Mouse (Mus musculus): ENCODE data around the gene Grb2.
A peak's percentile ranks its signal among the peaks of the same experiment; 100 is the strongest.

Grb2 gene

DNA sequence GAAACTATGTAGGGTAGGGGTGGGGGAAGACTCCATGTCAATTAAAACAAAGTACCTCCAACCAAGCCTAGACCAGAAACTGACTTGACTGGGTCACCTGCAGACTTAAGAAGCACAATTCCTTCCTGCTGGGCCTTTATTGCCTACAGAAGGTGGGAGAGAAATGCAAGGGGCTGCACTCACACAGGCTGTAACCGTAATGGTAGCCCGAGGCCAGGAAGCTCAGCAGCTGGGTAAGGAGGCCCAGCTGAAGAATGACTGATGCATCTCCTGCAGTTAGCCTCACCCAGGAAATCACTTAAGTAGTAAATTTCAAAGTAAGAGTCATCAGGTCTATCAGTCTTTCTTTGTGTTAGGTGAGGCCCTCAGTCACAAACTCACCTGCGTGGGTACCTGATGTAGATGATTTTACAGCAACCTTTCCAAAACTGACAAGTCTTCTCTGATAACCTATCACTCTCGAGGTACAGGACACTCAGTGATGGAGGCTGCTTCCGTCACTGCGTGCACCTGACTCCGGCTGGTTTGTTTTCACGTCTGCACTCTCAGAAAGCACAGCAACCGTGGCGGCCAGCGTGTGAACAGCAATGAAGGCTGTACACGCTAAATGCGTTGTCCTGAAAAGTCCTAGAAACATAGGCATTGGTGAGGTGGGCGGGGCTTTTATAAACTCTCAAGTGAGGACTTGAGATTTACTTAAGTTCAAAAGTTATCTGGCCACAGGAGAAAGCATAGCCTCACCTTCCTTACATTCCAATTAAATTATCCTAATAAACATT is 19.1 kb downstream of the Grb2 start:
- DNase-seq (ENCODE audit: low spot score in 2 of 2) = no peak

DNA sequence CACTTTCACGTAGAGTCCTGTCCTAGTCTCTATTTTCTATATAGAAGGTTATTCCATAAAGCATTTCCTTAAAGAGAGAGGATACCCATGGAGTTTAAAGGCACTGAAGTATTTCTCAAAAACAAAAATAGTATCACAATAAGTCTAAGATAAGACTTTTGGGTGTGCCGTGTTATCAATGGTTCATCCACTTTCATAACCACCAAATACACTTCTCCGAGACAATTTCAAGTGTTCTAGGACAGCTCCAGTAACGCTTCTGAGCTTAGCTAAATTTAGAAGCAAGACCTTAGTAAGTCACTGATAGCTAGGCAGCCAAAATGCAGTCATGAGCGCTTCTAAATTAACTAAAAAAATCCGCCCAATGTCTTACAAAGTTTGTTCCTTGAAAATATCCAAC is 22.0 kb downstream of the Grb2 start:
- no peak for DNase-seq (ENCODE audit: low spot score in 2 of 2)

DNA sequence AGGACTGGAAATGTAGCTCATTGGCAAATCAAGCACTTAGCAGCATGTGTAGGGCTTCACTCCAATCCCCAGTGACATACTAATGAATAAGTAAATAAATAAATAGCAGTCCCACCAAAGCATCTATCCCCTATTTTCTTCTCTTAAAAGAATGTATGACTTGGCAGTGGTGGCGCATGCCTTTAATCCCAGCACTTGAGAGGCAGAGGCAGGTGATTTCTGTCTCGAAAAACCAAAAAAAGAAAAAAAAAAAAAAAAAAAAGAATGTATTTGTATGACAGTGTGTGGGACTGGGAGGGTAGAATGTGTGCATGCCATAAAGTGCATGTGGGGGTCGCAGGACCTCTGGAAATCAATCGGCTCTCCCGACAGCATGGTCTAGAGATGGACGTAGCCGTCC is 22.4 kb downstream of the Grb2 start:
- no peak for DNase-seq (ENCODE audit: low spot score in 2 of 2)

DNA sequence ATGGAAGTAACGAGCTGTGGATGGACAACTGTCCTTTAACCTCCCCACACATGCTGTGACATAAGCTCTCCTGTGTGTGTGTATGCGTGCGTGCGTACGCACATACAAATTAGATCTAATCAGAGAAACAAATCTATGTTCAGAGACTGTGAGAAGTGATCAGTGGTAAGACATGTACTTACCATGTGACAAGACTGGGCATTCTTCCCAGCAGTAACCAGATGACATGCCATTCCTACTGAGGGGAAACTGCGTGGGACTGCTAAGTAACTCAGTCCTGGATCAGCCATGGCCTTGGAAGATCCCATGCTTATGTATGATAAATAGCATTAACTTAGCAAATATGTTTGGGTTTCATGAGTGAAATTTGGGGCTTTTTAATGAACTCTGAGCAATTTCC is 23.5 kb downstream of the Grb2 start:
- no peak for DNase-seq (ENCODE audit: low spot score in 2 of 2)

GRCm38 (mm10) chr11:115683326-115683725 is 25.1 kb downstream of the Grb2 start:
- DNase-seq (ENCODE audit: low spot score in 2 of 2) = no peak

- no peak for DNase-seq (ENCODE audit: low spot score in 2 of 2)
Measured at GRCm38 (mm10) chr11:115682411-115682810, 26.0 kb downstream of the Grb2 start.

DNA sequence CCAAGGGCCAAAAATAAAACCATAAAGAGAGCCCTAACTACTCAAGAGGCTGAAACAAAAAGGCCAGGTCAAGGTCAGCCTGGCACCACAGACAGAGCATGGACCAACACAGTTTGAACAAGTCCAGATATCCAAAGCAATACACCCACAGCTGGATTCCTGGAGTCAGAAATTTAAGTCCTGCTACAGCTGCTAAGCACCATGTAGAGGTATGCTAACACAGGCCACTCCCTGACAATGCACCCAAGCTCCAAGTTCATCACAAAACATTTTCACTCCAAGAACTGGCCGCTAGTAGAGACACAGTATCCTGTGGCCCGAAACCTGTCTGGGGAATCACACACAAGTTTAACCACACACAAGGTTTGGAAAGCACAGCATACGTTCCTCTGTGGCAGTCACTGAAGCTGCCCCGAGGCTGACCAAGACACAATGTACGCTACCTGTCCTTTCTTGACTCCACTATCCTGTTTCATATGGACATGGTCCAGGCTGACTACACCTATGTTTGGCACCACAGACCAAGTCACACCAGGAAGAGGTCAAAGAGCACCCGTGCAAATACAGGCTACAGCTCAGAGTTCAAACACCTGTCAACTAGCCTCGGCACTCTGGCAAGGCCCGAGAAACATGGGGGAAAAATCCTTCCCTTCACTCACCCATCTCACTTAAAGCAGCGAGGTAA is 28.7 kb downstream of the Grb2 start:
- no peak for DNase-seq (ENCODE audit: low spot score in 2 of 2)

- no peak for DNase-seq (ENCODE audit: low spot score in 2 of 2)
Measured at GRCm38 (mm10) chr11:115678861-115679260, 29.5 kb downstream of the Grb2 start.

DNA sequence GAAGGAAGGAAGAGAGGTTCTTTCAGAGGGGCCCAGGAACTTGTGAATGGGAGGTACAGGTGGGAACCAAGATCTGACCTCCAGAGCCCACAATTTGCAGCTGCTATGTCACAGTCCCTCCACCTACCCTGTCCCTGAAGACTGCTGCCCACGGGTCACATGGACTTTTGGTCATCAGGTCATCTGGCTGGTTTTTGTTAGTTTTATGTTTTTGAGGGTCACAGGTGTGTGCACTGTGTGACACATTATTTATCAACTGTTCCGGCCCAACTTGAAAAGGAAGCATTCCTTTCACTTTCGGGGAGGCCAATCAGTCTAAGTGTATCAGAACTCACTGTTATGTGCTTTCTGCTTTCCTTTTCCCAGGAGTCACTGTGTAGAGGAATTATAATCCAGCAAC is 30.9 kb downstream of the Grb2 start:
- no peak for DNase-seq (ENCODE audit: low spot score in 2 of 2)

DNA sequence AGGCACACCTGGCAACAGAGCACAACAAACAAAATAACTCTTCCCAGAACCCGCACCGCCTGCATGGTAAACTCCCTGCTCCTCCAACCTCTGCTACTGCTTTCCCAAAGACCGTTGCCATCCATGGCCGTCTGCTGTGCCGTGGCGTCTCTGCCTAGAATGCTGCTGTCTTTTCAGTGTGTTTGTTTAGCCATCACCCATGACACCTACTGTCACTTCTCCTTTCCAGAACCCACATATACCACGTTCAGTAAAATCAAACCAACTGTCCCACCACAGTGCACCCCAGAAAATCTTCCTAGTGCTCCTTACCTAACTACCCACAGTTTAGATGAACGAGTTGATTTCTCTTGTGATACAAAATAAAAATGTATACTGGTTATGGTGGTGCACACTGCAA is 31.7 kb downstream of the Grb2 start:
- DNase-seq (ENCODE audit: low spot score in 2 of 2) = peak in 1 of 2 experiments; percentile 24

GRCm38 (mm10) chr11:115674235-115674865 is 34.0 kb downstream of the Grb2 start:
- no peak for DNase-seq (ENCODE audit: low spot score in 2 of 2)

GRCm38 (mm10) chr11:115673471-115674234 is 34.7 kb downstream of the Grb2 start:
- no peak for DNase-seq (ENCODE audit: low spot score in 2 of 2)

DNA sequence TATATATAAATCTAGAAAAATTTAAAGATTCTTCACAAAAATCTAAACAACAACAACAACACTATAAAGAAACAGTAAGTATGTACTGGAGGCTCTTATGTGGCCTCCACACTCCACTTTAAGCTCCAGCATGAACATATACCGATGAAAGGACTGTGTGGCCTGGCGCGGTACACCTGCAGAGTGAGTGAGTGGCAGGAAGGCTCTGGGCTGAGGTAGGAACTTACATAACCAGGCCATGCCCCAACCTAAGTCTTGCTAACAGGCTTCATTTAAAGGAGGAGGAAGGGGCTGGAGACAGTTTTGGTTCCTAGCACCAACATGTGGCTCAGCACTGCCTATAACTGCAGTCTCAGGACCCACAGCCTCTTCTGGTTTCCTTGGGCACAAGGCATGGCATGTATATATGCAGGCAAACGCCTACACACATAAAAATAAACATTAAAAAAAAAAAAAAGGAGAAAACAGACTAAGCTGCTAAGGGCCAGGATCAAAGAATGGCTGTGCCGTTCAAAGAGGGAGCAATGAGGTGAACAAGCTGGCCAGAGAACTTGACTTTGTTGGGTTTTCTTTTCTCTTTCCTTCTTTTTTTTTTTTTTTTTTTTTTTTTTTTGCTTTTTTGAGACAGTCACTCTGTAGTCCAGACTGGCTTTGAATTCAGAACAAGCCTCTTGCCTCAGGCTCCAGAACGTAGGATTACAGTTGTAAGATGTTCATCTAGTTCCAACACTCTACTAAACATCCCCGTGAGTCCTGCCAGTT is 36.0 kb downstream of the Grb2 start:
- DNase-seq (ENCODE audit: low spot score in 2 of 2) = no peak

- peak in 1 of 2 experiments; percentile 17 for DNase-seq (ENCODE audit: low spot score in 2 of 2)
Measured at GRCm38 (mm10) chr11:115670451-115671050, 37.8 kb downstream of the Grb2 start.

DNA sequence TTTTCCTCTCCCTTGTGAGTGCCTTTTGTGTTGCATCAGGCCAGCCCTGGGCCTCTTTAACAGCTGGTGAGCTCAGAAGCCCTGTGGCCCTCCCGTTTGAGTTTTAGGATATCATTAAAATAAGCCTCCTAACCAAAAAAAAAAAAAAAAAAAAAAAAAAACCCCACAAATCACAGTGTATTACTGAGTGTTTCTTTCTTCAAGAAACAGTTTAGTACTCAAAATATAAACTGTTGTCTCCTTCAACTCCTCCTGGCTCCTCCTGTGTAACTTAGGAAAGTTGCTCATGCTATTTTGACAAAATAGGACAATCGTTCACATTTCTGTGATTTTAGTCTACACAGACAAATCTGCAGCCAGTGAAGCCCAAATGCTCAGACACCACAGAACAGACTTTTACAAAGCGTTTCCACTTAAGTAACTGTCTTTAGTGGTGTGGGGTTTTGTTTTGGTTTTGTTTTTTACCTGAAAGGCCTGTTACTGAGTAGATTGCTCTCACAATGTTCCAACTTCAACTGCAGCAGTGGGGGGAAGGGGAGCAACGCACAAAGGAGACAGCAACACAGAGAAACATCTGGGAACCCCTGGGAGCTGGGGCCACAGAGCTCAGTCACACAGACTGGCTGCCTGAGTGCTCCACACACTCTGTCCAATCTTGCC is 44.6 kb downstream of the Grb2 start:
- DNase-seq (ENCODE audit: low spot score in 2 of 2) = no peak

DNA sequence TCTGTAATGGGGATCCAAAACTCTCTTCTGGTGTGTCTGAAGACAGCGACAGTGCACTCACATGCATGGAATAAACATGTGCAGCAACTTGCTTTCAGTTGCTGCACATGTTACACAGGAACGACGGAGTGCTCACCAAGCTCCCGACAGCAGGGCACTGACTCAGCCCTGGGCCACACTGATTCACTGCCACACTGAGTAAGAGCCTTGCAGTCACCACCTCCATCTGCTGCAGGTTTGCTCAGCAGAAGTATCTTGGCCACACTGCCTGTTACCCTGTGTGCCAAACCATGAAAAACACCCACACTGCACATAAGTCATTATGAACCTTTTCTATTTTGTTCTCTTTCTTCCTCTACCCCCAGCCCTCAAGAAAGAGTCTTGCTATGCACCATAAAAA is 48.0 kb downstream of the Grb2 start:
- no peak for DNase-seq (ENCODE audit: low spot score in 2 of 2)

DNA sequence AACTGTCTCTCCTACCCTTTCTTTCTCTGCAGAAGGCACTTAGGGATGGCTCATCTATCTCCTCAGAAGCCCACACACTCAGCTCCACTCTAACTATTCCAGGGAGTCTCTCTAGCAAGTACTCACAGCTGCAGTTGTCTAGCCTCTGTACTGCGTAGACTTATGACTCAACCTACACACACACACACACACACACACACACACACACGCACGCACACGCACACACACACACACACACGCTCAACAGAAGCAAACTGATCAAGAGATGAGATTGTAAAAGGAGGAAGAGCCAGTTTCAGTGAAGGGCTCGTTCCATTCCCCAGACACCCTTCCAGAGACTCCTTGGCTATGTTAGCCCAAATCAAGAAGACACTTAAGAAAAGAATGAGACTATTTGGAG is 49.9 kb downstream of the Grb2 start:
- DNase-seq (ENCODE audit: low spot score in 2 of 2) = no peak

GRCm38 (mm10) chr11:115654128-115654527 is 54.3 kb downstream of the Grb2 start:
- peak in 1 of 2 experiments; percentile 69 for DNase-seq (ENCODE audit: low spot score in 2 of 2)

GRCm38 (mm10) chr11:115653194-115653593 is 55.2 kb downstream of the Grb2 start:
- no peak for DNase-seq (ENCODE audit: low spot score in 2 of 2)

DNA sequence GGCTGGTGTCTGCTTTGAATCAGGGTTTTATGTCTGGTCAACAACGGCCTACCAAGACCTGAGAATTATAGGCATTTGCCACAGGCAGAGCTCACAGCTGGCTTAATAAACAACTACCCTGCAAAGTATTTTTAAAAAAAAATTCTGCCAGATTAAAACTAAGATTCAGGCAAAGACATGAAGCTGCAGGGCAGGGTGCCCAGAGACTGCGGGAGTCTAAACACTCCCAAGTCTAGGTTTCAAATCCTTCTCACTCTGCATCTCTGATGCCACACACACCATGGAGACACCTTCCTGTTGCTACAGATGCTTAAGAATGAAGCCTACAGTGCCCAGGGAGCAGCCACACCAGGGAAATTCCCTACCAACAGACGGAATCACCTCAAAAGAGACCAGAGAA is 56.7 kb downstream of the Grb2 start:
- DNase-seq (ENCODE audit: low spot score in 2 of 2) = no peak

Data from natural killer cell, adult 2 months (primary cell).